Mouse (Mus musculus) megakaryocyte progenitor cell, adult 5-6 weeks (primary cell): ENCODE results near the gene 1700008O03Rik. TPM values are rescaled to one million over a fixed set of nuclear protein-coding genes. Genes with fewer than 3 reads are reported as not detected.

Experiments
- ATAC-seq: replicated peaks from 2 replicates; pipeline ENCODE4 v1.8.0; 2016; ENCODE audit warnings: mild to moderate bottlenecking, moderate TSS enrichment, inconsistent platforms; ENCODE audit not compliant: poor library complexity
- total RNA-seq, 2 experiments: library from RNA; stranded (forward) in 1 of 2; stranded (reverse) in 1 of 2; fragments of 157-497, 149-512 nt in 1 of 2; fragments of 200-1000 nt in 1 of 2; gene quantifications; 2 replicates each; pipeline versions ENCODE4 v1.2.3 to v1.2.4; 2015 to 2017

1700008O03Rik gene
- total RNA-seq, 2 experiments from 2014 or later, result 1.5 to 1.8 TPM

DNA sequence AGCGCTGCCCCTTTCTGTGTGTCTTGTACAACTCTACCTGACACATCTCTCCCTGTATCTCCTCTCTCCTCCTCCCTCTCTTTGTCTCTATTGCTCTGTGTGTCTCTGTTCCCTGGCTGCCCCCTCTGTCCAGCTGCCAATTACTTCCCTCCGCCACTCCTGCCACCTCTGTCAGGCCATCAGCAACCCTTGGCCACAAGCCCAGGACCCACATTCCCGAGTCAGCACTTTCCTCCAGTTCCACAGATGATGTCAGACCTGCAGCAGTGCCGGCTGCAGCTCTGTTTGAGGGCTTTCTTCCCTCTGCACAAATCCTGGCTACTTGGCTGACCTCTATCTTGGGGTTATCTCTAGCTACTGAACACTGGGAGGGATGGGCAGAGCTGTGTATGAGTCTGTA lies 7.3 kb downstream of the 1700008O03Rik start:
- ATAC-seq, result no peak

GRCm38 (mm10) chr7:44375793-44376192 lies 9.8 kb downstream of the 1700008O03Rik start:
- ATAC-seq, result no peak

DNA sequence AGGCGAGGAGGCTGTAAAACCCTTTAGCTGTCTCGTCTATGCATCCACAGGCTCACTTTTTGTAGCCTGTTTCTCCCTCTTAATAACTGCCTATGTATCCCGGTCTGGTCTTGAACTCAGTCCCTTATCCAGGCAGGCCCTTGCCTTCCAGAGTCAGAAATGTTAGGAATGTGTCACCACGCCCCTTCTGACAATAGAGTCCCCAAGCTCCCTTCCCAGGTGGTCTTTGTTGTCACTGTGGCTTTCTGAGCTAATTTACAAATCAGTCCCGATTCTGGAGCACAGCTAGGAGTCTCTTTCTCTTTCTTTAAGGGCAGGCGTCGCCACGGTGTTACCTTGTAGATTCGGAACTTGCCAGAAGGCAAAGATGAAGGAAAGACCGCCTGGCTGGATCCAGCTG lies 10.4 kb downstream of the 1700008O03Rik start:
- no peak for ATAC-seq

DNA sequence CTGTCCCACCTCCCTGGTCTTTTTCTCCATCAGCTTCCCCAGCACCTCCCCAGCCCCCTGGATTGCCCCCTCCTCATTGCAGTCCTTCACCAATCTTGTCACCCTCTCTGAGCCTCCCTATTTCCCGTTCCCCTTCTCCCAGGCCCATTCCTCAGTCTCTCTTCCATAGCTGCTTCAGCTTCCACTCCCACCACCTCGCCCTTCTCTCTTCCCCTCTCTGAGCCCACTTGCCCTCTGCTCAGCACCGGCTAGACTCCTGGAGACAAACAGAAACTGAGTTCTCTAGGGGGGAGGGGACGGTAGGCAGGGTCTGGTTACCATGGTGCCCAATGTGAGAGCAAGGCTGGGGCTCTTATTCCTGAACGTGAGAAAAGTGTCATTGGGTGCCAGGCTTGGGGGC lies 10.9 kb downstream of the 1700008O03Rik start:
- ATAC-seq, result no peak

DNA sequence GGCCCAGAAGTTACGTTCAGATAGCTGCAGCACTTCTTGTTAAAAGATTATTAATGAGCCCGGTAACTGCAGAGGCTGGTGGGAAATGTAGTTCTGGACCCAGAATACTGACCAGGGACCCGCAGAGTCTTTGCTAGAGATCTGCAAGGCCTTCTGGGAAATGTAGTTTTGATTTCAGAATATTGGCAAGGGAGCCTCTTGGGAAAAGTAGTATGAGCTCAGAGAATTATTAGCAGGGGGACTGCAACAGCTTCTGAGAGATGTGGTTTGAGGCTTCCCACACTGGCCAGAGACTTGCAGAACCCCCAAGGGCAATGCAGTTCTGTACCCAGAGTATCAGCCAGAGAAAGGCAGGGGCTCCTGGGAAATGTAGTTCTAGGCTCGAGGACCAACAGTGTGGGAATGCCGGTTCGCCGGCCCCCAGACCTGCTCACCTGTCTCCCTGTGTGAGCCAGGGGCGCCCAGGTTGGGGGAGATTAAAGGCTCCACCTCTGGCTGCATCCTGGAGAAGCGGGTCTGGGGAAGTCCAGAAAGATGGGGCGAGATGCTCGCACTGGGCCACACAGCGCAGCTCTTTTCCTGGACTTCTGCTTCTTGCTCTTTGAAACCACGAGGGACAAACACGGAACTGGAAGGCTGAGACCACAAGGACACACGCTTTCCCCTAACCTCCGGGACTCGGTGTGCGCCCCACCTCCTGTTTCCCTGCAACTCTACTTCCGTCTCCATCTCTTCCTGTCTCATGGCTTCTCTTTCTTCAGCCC lies 11.5 kb downstream of the 1700008O03Rik start:
- ATAC-seq, result peak; percentile 92

GRCm38 (mm10) chr7:44373460-44373859 lies 12.2 kb downstream of the 1700008O03Rik start:
- peak; percentile 34; the same call in 1 of the 2 replicates for ATAC-seq

- no peak for ATAC-seq
These were observed 12.9 kb downstream of the 1700008O03Rik start for GRCm38 (mm10) chr7:44372678-44373077.

DNA sequence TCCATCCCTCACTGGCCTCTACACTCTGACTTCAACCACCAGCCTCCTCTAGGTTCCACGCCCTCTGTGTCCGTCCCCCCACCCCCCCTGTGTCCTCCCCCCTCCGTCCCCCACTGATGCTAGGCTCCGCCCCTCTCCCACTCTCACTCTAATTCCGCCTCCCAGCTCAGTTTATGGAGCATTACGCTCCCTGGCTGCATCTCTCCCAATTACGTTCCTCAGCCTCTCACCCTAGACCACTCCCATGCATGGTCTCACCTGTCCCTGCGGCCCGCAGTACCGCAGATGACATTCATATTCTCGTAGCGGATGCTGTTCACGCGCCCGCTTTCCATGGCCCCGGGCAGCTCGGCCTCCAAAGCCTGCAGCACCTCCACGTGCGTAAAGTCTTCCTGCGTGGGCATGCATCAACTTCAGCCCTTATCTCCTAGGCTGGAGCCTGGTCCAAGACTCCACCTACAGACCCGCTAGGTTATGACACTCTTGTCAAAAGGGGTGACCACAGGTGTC lies 24.8 kb downstream of the 1700008O03Rik start:
- no peak for ATAC-seq

DNA sequence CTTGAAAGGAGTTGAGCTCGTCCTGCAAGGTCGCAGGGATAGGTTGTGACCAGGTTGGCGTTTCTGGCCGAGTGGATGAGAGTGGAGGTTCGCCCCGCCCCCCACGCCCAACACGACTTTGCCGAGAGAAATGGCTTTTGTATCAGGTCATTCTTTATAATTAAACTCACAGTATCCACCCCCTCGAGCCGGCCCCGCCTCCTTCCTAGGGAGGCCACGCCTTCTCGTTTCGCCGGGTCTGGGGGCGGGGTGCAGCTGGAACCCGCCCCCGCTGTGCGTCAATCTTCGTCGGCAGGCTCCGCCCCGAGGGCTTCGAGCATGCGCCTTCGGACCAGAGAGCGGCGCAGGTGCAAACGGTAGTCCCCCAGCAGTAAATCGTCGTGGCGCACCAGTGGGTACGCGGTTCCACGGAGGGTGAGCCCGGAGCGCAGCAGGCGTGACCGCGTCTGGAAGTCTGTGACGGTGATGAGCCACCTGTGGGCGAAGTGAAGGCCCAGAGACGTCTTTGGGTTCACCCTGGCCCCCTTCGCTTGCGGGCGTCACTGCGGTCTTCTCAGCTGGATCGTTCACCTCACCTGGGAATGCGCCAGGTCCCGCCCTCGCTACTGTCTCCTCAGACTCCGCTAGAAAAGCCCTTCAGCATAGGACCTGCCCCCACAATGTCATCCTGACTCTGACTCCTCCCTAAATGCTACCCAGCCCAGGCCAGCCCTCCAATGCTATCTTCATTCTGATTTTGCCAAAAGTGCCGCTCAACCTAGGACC lies 25.5 kb downstream of the 1700008O03Rik start:
- peak; percentile 90 for ATAC-seq

DNA sequence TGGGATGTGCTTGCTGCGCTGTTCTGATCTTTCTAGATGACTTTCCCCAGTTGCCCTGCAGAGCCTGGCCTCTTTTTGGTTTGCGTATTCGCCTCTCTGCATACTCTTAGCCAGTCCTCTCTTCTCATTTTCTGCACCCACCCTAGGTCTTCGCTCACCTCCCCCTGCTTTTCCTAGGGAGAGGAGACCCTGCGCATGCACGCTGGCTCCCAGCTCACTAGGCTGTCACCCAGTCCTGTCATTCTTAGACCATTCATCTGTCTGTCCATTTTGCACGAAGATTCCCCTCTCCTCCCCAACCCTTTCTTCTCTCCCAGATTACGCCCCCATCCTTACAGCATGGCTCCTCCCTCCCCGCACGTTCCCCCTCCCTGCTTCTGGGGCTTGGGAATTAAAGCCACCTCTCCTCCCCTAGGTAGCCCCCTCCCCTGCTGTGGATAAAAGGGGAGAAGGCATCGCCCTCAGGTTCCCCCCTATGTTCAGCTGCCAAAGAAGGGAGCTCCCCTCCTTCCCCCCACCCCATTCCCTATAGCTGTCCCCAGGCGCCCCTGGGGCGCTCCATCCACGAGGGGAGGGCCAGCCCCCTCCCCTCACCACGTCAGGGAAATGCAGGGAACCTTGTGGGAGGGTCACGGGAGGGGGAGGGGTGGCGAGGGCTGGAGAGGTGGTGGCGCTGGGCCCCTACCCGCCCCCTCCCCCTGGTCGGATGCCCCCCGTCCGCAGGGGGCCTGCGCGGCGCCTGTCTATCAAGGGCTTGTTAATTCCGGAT lies 26.6 kb downstream of the 1700008O03Rik start:
- ATAC-seq, result no peak

DNA sequence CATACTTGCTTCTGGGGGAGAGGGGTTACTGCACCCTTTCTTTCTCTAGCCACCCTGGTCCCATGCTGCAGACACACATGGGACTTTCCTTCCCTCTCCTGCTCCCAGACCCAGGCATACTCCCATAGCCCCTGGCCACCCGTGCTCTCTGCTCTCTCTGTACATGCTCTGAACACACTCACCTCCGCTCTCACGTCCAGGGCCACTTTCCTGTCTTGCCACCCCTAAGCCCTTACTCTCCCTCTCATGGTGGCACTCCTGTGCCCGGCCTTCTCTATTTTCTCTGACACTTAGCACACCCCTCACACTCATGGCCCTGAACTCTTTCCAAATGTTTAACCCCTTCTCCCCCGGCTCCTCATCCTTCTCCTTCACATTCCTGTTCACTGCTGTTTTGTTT lies 27.6 kb downstream of the 1700008O03Rik start:
- ATAC-seq, result no peak

GRCm38 (mm10) chr7:44357531-44357930 lies 28.1 kb downstream of the 1700008O03Rik start:
- no peak for ATAC-seq

- ATAC-seq, result no peak
These were observed 28.8 kb downstream of the 1700008O03Rik start for GRCm38 (mm10) chr7:44356590-44357481.

DNA sequence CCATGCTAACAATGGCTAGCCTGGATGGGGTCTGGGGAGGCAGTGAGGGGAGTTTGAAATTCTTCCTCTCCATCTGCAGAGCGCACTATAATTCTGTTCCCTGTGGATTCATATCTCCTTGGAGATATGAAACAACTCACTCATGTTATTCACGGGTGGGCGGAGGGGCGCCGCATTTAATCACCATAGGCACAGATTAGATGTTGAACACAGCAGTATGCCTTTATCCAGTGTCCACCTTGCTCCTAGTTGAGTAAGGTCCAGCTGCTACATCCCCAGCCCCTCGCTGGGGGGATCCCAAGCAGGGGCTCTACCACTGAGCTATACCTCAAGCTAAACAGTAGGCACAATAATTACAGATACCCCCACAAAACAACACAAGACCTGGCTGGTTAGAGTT lies 30.2 kb downstream of the 1700008O03Rik start:
- no peak for ATAC-seq

DNA sequence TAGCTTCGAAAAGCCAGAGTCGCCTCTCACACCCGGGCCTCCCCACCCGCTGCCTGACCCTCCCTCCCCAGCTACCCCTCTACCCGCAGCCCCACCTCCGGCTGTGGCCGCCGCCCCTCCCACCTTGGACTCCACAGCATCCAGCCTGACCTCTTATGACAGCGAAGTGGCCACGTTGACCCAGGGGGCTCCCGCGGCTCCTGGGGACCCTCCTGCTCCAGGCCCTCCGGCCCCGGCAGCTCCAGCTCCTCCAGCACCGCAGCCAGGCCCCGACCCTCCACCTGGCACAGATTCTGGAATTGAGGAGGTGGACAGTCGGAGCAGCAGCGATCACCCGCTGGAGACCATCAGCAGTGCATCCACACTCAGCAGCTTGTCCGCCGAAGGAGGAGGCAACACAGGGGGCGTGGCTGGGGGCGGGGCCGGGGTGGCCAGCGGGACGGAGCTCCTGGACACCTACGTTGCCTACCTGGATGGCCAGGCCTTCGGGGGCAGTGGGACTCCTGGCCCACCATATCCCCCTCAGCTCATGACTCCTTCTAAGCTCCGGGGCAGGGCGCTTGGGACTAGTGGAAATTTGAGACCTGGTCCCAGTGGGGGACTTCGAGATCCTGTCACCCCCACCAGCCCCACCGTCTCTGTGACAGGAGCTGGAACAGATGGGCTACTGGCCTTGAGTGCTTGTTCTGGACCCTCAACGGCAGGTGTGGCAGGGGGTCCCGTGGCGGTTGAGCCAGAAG lies 31.8 kb downstream of the 1700008O03Rik start:
- ATAC-seq, result no peak

DNA sequence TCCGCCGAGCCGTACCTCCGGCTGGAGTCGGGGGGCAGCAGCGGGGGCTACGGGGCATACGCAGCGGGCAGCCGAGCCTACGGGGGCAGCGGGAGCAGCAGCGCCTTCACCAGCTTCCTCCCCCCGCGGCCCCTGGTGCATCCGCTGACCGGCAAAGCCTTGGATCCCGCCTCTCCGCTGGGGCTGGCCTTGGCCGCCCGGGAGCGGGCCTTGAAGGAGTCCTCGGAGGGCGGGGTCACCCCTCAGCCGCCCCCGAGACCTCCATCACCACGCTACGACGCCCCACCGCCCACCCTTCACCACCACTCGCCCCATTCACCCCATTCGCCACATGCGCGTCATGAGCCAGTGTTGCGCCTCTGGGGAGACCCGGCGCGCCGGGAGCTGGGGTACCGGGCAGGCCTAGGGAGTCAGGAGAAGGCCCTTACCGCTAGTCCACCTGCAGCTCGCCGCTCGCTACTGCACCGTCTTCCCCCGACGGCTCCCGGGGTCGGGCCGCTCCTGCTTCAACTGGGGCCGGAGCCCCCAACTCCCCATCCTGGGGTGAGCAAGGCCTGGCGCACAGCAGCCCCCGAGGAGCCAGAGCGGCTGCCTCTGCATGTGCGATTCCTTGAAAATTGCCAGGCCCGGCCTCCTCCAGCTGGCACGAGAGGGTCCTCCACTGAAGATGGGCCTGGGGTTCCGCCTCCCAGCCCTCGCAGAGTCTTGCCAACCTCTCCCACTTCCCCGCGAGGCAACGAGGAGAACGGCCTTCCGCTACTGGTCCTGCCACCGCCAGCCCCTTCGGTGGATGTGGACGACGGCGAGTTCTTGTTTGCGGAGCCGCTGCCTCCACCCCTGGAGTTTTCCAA lies 32.6 kb downstream of the 1700008O03Rik start:
- ATAC-seq, result no peak

- ATAC-seq, result no peak
These were observed 33.5 kb downstream of the 1700008O03Rik start for GRCm38 (mm10) chr7:44351881-44352749.
